Mouse (Mus musculus) myocyte (in vitro differentiated cells): ENCODE results near the gene Cdcp2. TPM values are rescaled to one million over a fixed set of nuclear protein-coding genes. Genes with fewer than 3 reads are reported as not detected.

ENCODE experiments used
- H3K27me3 ChIP-seq: one replicate; pipeline ENCODE4 v1.6.1; 2011; ENCODE audit not compliant: control insufficient read depth, insufficient read depth, insufficient read length
- H3K36me3 ChIP-seq: one replicate; pipeline ENCODE4 v1.6.1; 2011; ENCODE audit not compliant: control insufficient read depth, insufficient read depth
- H3K4me2 ChIP-seq: one replicate; pipeline ENCODE4 v1.6.1; 2011; ENCODE audit warnings: low read depth, control low read depth
- H3K4me3 ChIP-seq: one replicate; pipeline ENCODE4 v1.5.1; 2011; ENCODE audit warnings: mild to moderate bottlenecking, control low read depth, moderate library complexity
- H3K79me2 ChIP-seq: one replicate; pipeline ENCODE4 v1.6.1; 2011; ENCODE audit not compliant: control insufficient read depth, insufficient read depth
- H3ac ChIP-seq: one replicate; pipeline ENCODE4 v1.6.1; 2011; ENCODE audit not compliant: control insufficient read depth, insufficient read length
- CEBPB ChIP-seq: IDR thresholded peaks from 2 replicates; pipeline ENCODE4 v1.6.1; 2011; ENCODE audit warnings: mild to moderate bottlenecking, moderate library complexity; ENCODE audit not compliant: poor library complexity, insufficient read depth, severe bottlenecking
- E2F4 ChIP-seq: IDR thresholded peaks from one replicate; pipeline ENCODE4 v1.6.1; 2011; ENCODE audit warnings: mild to moderate bottlenecking, control low read depth, moderate library complexity; ENCODE audit not compliant: insufficient read depth
- MAX ChIP-seq: IDR thresholded peaks from one replicate; pipeline ENCODE4 v1.6.1; 2011; ENCODE audit warnings: low read depth, mild to moderate bottlenecking, control low read depth
- MYOD1 ChIP-seq, 3 experiments: IDR thresholded peaks; one replicate each; pipeline ENCODE4 v1.6.1; 2011; ENCODE audit warnings: control low read depth in 2 of 3, low read depth in 2 of 3, mild to moderate bottlenecking in 2 of 3, moderate library complexity in 1 of 3; ENCODE audit not compliant: insufficient read length in 2 of 3, control insufficient read depth in 1 of 3
- MYOG ChIP-seq, 3 experiments: IDR thresholded peaks; one replicate each; pipeline ENCODE4 v1.6.1; 2011; ENCODE audit warnings: control low read depth in 2 of 3, low read depth in 2 of 3, mild to moderate bottlenecking in 2 of 3; ENCODE audit not compliant: insufficient read length in 2 of 3, control insufficient read depth in 1 of 3, insufficient read depth in 1 of 3
- POLR2A ChIP-seq: IDR thresholded peaks from one replicate; pipeline ENCODE4 v1.6.1; 2011; ENCODE audit warnings: low read depth, mild to moderate bottlenecking, control low read depth, moderate library complexity; ENCODE audit not compliant: insufficient read length
- POLR2AphosphoS2 ChIP-seq: IDR thresholded peaks from one replicate; pipeline ENCODE4 v1.6.1; 2011; ENCODE audit warnings: low read depth, control low read depth; ENCODE audit not compliant: insufficient read length
- REST ChIP-seq: IDR thresholded peaks from one replicate; pipeline ENCODE4 v1.6.1; 2011; ENCODE audit warnings: mild to moderate bottlenecking, control low read depth, moderate library complexity; ENCODE audit not compliant: insufficient read depth, insufficient read length
- SRF ChIP-seq: IDR thresholded peaks from one replicate; pipeline ENCODE4 v1.6.1; 2011; ENCODE audit warnings: low read depth; ENCODE audit not compliant: control insufficient read depth, insufficient read length
- TCF12 ChIP-seq: IDR thresholded peaks from one replicate; pipeline ENCODE4 v1.6.1; 2011; ENCODE audit warnings: mild to moderate bottlenecking, control low read depth; ENCODE audit not compliant: poor library complexity, insufficient read depth, severe bottlenecking
- TCF3 ChIP-seq: IDR thresholded peaks from one replicate; pipeline ENCODE4 v1.6.1; 2011; ENCODE audit warnings: low read depth, control low read depth; ENCODE audit not compliant: insufficient read length
- USF1 ChIP-seq: IDR thresholded peaks from one replicate; pipeline ENCODE4 v1.6.1; 2011; ENCODE audit warnings: low read depth, mild to moderate bottlenecking, control low read depth, moderate library complexity
- polyA plus RNA-seq: library from polyadenylated mRNA; unstranded; fragments of >200 nt; fragmentation: generic; extraction: Trizol; gene quantifications from one replicate; pipeline ENCODE4 v1.2.1, GENCODE M21; 2012; ENCODE audit warnings: missing spikeins

The Cdcp2 gene
- polyA plus RNA-seq, 1 experiment, result not detected

DNA sequence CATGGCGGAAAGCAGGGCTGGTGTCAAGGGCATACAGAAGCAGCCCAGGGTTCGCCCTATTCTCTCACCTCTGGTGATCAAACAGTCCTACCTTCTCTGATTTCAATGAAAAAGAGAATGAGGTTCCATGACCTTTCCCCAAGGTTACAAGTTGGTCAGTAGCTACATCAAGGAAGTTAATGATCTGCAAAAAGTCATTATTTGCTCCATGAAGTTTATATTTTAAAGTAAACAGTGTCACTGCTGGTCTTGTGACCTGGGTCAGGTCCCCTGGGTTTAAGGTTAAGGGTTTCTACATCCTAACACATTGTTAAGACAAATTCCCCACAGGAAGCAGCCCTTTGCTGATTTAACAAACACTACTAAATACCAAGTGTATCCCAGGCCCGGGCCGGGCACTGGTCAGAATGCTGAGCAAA is 60.3 kb downstream of the Cdcp2 start:
- H3K4me2 ChIP-seq, result no peak overlapping the region
- H3K27me3 ChIP-seq, result no peaks in the 10 kb centered on the region
- H3ac ChIP-seq, result no peak overlapping the region
- H3K36me3 ChIP-seq, result peaks cover 13% of the 10 kb centered on the region
- H3K4me3 ChIP-seq, result no peak overlapping the region
- TF ChIP-seq MYOG (IDR thresholded peaks at IDR 0.05; ENCODE audit: control insufficient read depth in 1 of 3, insufficient read depth in 1 of 3, insufficient read length in 2 of 3, low read depth in 2 of 3) (no peak), TCF12 (no peak), POLR2AphosphoS2 (no peak), MAX (no peak), TCF3 (no peak), MYOD1 (IDR thresholded peaks at IDR 0.05; ENCODE audit: control insufficient read depth in 1 of 3, insufficient read length in 2 of 3, low read depth in 2 of 3) (no peak), SRF (no peak), REST (no peak), CEBPB (no peak), USF1 (no peak), POLR2A (no peak), E2F4 (no peak)
- no peaks in the 10 kb centered on the region for H3K79me2 ChIP-seq

DNA sequence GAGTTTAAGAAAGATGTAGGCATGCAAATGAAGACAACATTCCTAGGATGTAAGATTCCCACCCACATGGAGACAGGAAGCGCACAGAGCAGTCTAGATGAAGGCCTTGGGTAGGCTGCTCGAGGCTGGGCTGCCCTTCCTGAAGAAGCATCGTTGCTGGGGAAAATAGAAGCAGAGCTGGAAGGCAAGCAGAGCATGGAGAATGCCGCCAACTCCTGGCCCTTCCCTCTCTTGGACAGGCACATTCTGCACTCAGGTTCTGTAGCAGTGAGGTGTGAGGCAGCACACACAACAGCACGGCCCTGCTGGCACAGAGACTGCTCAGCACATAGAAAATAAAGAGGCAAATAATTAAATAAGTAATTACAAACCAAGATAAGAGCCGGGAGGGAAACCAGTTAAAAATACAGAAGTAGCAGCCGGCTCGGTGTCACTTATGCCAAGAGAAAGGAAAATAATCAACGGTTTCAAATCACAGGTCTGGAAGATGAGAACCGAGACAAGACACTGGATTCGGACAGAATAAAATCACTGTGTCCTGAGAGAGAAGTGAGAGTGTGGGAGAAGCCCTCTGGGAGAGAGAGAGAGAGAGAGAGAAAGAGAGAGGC is 62.6 kb downstream of the Cdcp2 start:
- Histone ChIP-seq H3K27me3 (no peaks in the 10 kb centered on the region), H3K36me3 (peaks cover 13% of the 10 kb centered on the region), H3K4me2 (no peak overlapping the region), H3ac (no peak overlapping the region), H3K79me2 (no peaks in the 10 kb centered on the region), H3K4me3 (no peak overlapping the region)
- TF ChIP-seq TCF3, result no peak
- TF ChIP-seq CEBPB, result no peak

DNA sequence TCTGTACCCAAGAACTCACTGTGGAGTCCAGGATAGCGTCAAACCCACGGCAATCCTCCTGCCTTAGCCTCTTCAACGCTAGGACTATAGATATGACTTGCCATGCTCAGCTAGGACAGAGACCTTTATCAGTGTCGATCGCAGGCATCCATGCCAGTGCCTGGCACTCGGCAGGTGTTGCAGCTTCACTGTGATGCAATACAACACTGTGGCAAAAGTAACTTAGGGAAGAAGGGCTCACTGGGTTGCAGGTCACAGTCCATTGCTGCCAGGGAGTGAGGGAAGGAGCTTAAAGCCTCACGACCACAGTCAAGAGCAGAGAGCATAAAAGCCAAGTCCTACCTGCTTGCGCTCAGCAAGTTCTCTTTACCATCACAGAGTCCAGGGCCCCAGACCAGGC is 63.5 kb downstream of the Cdcp2 start:
- Histone ChIP-seq H3ac (no peak overlapping the region), H3K4me3 (no peak overlapping the region), H3K4me2 (no peak overlapping the region), H3K79me2 (no peaks in the 10 kb centered on the region), H3K36me3 (peaks cover 13% of the 10 kb centered on the region), H3K27me3 (no peaks in the 10 kb centered on the region)
- TF ChIP-seq MYOG (IDR thresholded peaks at IDR 0.05; ENCODE audit: control insufficient read depth in 1 of 3, insufficient read depth in 1 of 3, insufficient read length in 2 of 3, low read depth in 2 of 3) (no peak), MYOD1 (IDR thresholded peaks at IDR 0.05; ENCODE audit: control insufficient read depth in 1 of 3, insufficient read length in 2 of 3, low read depth in 2 of 3) (no peak), TCF3 (no peak), REST (no peak), POLR2A (no peak), TCF12 (no peak), E2F4 (no peak), CEBPB (no peak), POLR2AphosphoS2 (no peak), USF1 (no peak), SRF (no peak), MAX (no peak)

Other genes with a start within 250 kb of the Cdcp2 start
- 59.4 TPM for gene Ssbp3, start 186.2 kb upstream of the Cdcp2 start, polyA plus RNA-seq
- 87.5 TPM for gene Mrpl37, start 30.0 kb upstream of the Cdcp2 start, polyA plus RNA-seq
- 9.1 TPM for gene Cyb5rl, start 29.9 kb upstream of the Cdcp2 start, polyA plus RNA-seq
- 174 TPM for gene Tmem59, start 81.5 kb downstream of the Cdcp2 start, polyA plus RNA-seq
- 20.7 TPM for gene Tceanc2, start 82.2 kb downstream of the Cdcp2 start, polyA plus RNA-seq
- gene Ldlrad1, start 112.3 kb downstream of the Cdcp2 start, polyA plus RNA-seq, result not detected
- 31.2 TPM for gene Lrrc42, start 156.6 kb downstream of the Cdcp2 start, polyA plus RNA-seq
- 27.9 TPM for gene Hspb11, start 156.7 kb downstream of the Cdcp2 start, polyA plus RNA-seq
- gene Dio1, start 210.3 kb downstream of the Cdcp2 start, polyA plus RNA-seq, result not detected
- 37.3 TPM for gene Yipf1, start 217.5 kb downstream of the Cdcp2 start, polyA plus RNA-seq